9 mouse cellular contexts compared by ENCODE assay signal in the genomic region with DNA sequence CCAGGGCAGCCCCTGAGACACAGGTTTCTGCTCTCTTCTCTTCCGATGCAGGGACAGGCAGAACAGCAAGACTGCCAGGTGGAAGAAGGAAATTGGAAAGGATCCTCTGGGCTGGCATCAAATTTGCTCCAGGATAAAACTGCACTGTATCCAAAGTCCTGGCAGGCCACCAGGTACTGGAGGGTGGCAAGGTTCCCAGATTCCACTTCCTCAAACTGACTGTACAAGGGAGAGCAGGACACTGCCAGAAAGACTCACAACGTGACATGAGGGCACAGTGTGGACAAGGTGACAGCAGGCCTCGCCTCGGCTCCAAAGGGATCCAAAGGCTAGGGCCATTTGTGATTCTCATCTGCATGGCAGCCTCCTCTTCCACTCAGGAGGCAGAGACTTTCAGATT.
DNase-seq lines count a peak whose midpoint lies in the region; ATAC-seq and TF ChIP-seq lines count a peak whose summit lies in the region.
"Had no signal": no experiment of that assay in that cellular context is flagged by ENCODE, and none has a peak within 500 bp of the region (broad histone marks: within the 10 kb centered on the region; RNA-seq: fewer than 3 reads in every experiment).

No protein-coding gene starts in this region.

- ATAC-seq in forebrain, postnatal 0 days: peak; percentile 72
- ATAC-seq in cerebellum, adult (ENCODE audit: insufficient number of reproducible peaks, low FRiP score, low TSS enrichment): peak; percentile 91
- ATAC-seq in megakaryocyte, adult 5-6 weeks (ENCODE audit: poor library complexity, severe bottlenecking): peak; percentile 39

- peak; percentile 63 for DNase-seq in forebrain, postnatal 0 days
- DNase-seq in forebrain, embryonic 10.5 days (ENCODE audit: extremely low spot score, low spot score): no peak
- DNase-seq in gastrocnemius, postnatal 10 days: peak; percentile 60
- peak; percentile 36 for DNase-seq in large intestine, adult 2 months (ENCODE audit: low read depth, low spot score)
- DNase-seq in thymus, postnatal 14 days: no peak
- DNase-seq in retina, embryonic 14.5 days (ENCODE audit: low spot score): no peak

- no peaks in the 10 kb centered on the region for H3K4me1 ChIP-seq in forebrain, postnatal 0 days (ENCODE audit: insufficient read depth)
- peaks cover 7% of the 10 kb centered on the region; the same call in 1 of the 2 replicates for H3K4me1 ChIP-seq in forebrain, embryonic 10.5 days

- no peaks in the 10 kb centered on the region for H3K36me3 ChIP-seq in forebrain, postnatal 0 days (ENCODE audit: insufficient read depth)
- no peaks in the 10 kb centered on the region for H3K36me3 ChIP-seq in forebrain, embryonic 10.5 days (replicated peaks)

- 64% methylated on average over 4 of the region's 4 CpGs for WGBS in forebrain, postnatal 0 days
- 96% methylated on average over 4 of the region's 4 CpGs for WGBS in forebrain, embryonic 10.5 days
- WGBS in large intestine, adult 2 months: 26% methylated on average over 4 of the region's 4 CpGs

- no peak overlapping the region for H3K9ac ChIP-seq in forebrain, postnatal 0 days
- H3K9ac ChIP-seq: liver, embryonic 14.5 days had no signal

- no peak overlapping the region for H3K4me3 ChIP-seq in forebrain, postnatal 0 days (ENCODE audit: low read depth, low read length)
- H3K4me3 ChIP-seq in forebrain, embryonic 10.5 days: no peak overlapping the region

- H3K27me3 ChIP-seq in forebrain, postnatal 0 days (ENCODE audit: insufficient read depth, low read length): no peaks in the 10 kb centered on the region
- H3K27me3 ChIP-seq in forebrain, embryonic 10.5 days (ENCODE audit: poor library complexity, severe bottlenecking): no peaks in the 10 kb centered on the region

- no peak for TF ChIP-seq CTCF in forebrain, postnatal 0 days (IDR thresholded peaks at IDR 0.05; ENCODE audit: low read depth)

- no peak overlapping the region for H3K27ac ChIP-seq in forebrain, postnatal 0 days (ENCODE audit: low read depth, low read length)
- no peak overlapping the region for H3K27ac ChIP-seq in forebrain, embryonic 10.5 days
- H3K27ac ChIP-seq: liver, embryonic 14.5 days had no signal

- no peak overlapping the region for H3K4me2 ChIP-seq in forebrain, postnatal 0 days (ENCODE audit: low read depth)

- no peaks in the 10 kb centered on the region for H3K9me3 ChIP-seq in forebrain, postnatal 0 days (ENCODE audit: low read length)
- no peaks in the 10 kb centered on the region for H3K9me3 ChIP-seq in forebrain, embryonic 10.5 days

Comparison
In these comparisons a context has a peak if more than half of its experiments do, and no peak if none do; other contexts are left out.
1. DNase-seq: peak in forebrain, postnatal 0 days (single experiment), gastrocnemius, postnatal 10 days (single experiment) and large intestine, adult 2 months (single experiment); none in forebrain, embryonic 10.5 days (single experiment), thymus, postnatal 14 days (single experiment) and retina, embryonic 14.5 days (single experiment).
2. ATAC-seq: peak in every context shown above with its lines; median percentile 91 in cerebellum, adult; 72 in forebrain, postnatal 0 days; 39 in megakaryocyte, adult 5-6 weeks.